Mouse (Mus musculus) G1E (cell line): Measurements from ENCODE around the gene Spata5. TPM values are rescaled to one million over a fixed set of nuclear protein-coding genes. Genes with fewer than 3 reads are reported as not detected.

ENCODE experiments used
- ATAC-seq: 2 replicates; pipeline ENCODE4 v1.8.0; 2016; ENCODE audit warnings: mild to moderate bottlenecking; ENCODE audit not compliant: insufficient number of reproducible peaks, poor library complexity, low FRiP score, severe bottlenecking; ENCODE audit errors: extremely low read depth
- DNase-seq: peaks from one replicate; pipeline ENCODE4 v3.0.0; 2012; ENCODE audit warnings: low spot score
- H3K27me3 ChIP-seq: 2 replicates; pipeline ENCODE4 v1.6.1; 2012; ENCODE audit warnings: mild to moderate bottlenecking, low read length, inconsistent platforms; ENCODE audit not compliant: insufficient read depth
- H3K36me3 ChIP-seq: replicated peaks from 2 replicates; pipeline ENCODE3; 2012; ENCODE audit warnings: mild to moderate bottlenecking, inconsistent platforms
- H3K4me1 ChIP-seq: 2 replicates; pipeline ENCODE4 v1.6.1; 2012; ENCODE audit warnings: low read depth, low read length, inconsistent platforms, mixed read lengths; ENCODE audit not compliant: insufficient read depth
- H3K4me3 ChIP-seq: 2 replicates; pipeline ENCODE4 v1.5.1; 2012; ENCODE audit warnings: low read depth, mild to moderate bottlenecking, inconsistent platforms, low read length, moderate library complexity, mixed read lengths
- H3K9me3 ChIP-seq: replicated peaks from 2 replicates; pipeline ENCODE4 v1.6.1; 2012; ENCODE audit warnings: inconsistent platforms
- CTCF ChIP-seq: IDR thresholded peaks from 2 replicates; pipeline ENCODE4 v1.5.1; 2012; ENCODE audit warnings: low read depth, low read length, inconsistent platforms, mixed read lengths
- GATA1 ChIP-seq: IDR thresholded peaks from 2 replicates; pipeline ENCODE4 v1.6.1; 2012; ENCODE audit warnings: borderline replicate concordance, low read length, inconsistent platforms, mixed read lengths
- GATA2 ChIP-seq: IDR thresholded peaks from 2 replicates; pipeline ENCODE4 v1.6.1; 2012; ENCODE audit warnings: low read depth, low read length, inconsistent platforms, borderline replicate concordance
- POLR2AphosphoS5 ChIP-seq: IDR thresholded peaks from 2 replicates; pipeline ENCODE4 v1.6.1; 2012; ENCODE audit warnings: low read depth, low read length, inconsistent platforms; ENCODE audit not compliant: insufficient replicate concordance
- TAL1 ChIP-seq: conservative IDR thresholded peaks from 2 replicates; pipeline ENCODE4 v1.6.1; 2012; ENCODE audit warnings: low read depth, low read length, inconsistent platforms, mixed read lengths
- polyA plus RNA-seq: library from polyadenylated mRNA; stranded (reverse); fragments of >175 nt; gene quantifications from 2 replicates; pipeline ENCODE4 v1.2.3, GENCODE M21; 2012
- total RNA-seq, 2 experiments: library from RNA; stranded (forward) in 1 of 2; stranded (reverse) in 1 of 2; fragments of 200-1000 nt in 1 of 2; fragments of >200 nt in 1 of 2; fragmentation: Nextera tagmentation in 1 of 2; gene quantifications; 2 replicates each; pipeline ENCODE4 v1.2.3; 2014 to 2017

Spata5 gene
- total and polyA plus RNA-seq, 3 experiments, result 16.2 to 175 (median 56.8) TPM

- TF ChIP-seq CTCF (no peak), POLR2AphosphoS5 (no peak), GATA1 (no peak), TAL1 (no peak), GATA2 (no peak)
- Histone ChIP-seq H3K27me3 (peaks cover 5% of the 10 kb centered on the region), H3K4me1 (peaks cover 5% of the 10 kb centered on the region; the same call in 1 of the 2 replicates), H3K36me3 (peaks cover 4% of the 10 kb centered on the region), H3K9me3 (no peaks in the 10 kb centered on the region), H3K4me3 (no peak overlapping the region)
- DNase-seq (no peak), ATAC-seq (no peak)
Measured at GRCm38 (mm10) chr3:37398661-37399395, 20.9 kb upstream of the Spata5 start.

GRCm38 (mm10) chr3:37401729-37402610 is 17.7 kb upstream of the Spata5 start:
- Histone ChIP-seq H3K9me3 (no peaks in the 10 kb centered on the region), H3K4me1 (peaks cover 5% of the 10 kb centered on the region; the same call in 1 of the 2 replicates), H3K36me3 (peaks cover 28% of the 10 kb centered on the region), H3K4me3 (no peak overlapping the region), H3K27me3 (peaks cover 5% of the 10 kb centered on the region)
- no peak for TF ChIP-seq GATA2
- no peak for TF ChIP-seq POLR2AphosphoS5
- no peak for TF ChIP-seq CTCF
- no peak for TF ChIP-seq GATA1
- TF ChIP-seq TAL1, result no peak
- ATAC-seq (no peak), DNase-seq (no peak)

- DNase-seq, result no peak
- no peak overlapping the region for H3K4me3 ChIP-seq
- no peaks in the 10 kb centered on the region for H3K9me3 ChIP-seq
- no peak for TF ChIP-seq TAL1
- TF ChIP-seq GATA2, result no peak
- TF ChIP-seq POLR2AphosphoS5, result no peak
- no peak for TF ChIP-seq GATA1
- TF ChIP-seq CTCF, result no peak
- no peaks in the 10 kb centered on the region for H3K4me1 ChIP-seq
- peaks cover 56% of the 10 kb centered on the region for H3K36me3 ChIP-seq
- ATAC-seq, result no peak
- H3K27me3 ChIP-seq, result no peaks in the 10 kb centered on the region
Measured at GRCm38 (mm10) chr3:37407598-37407997, 12.1 kb upstream of the Spata5 start.

DNA sequence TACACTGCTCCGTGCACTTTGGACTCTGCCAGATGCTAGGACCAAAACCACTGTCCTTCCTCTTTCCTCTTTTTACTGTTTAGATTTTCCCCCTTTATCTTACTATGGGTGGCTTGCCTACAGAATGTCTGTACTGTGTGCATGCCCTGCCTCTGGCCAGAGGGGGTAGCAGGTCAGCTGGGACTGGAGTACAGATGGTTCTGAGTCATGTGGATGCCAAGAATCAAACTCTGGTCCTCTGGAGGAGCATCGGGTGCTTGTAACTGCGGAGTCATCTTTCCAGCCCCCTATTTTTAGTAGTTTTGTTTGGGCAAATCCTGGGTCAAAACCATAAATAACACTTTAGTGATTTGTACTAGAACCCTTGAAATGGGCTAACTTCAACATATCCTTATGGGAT is 6.2 kb upstream of the Spata5 start:
- peaks cover 46% of the 10 kb centered on the region for H3K36me3 ChIP-seq
- TF ChIP-seq TAL1 (no peak), GATA2 (no peak), POLR2AphosphoS5 (no peak), CTCF (no peak), GATA1 (no peak)
- H3K9me3 ChIP-seq, result no peaks in the 10 kb centered on the region
- DNase-seq (no peak), ATAC-seq (no peak)
- no peak overlapping the region for H3K4me3 ChIP-seq
- peaks cover 27% of the 10 kb centered on the region for H3K4me1 ChIP-seq
- no peaks in the 10 kb centered on the region for H3K27me3 ChIP-seq

- no peak overlapping the region for H3K4me3 ChIP-seq
- peaks cover 45% of the 10 kb centered on the region for H3K36me3 ChIP-seq
- peaks cover 34% of the 10 kb centered on the region for H3K4me1 ChIP-seq
- no peaks in the 10 kb centered on the region for H3K9me3 ChIP-seq
- peak; percentile 29; the same call in 1 of the 2 replicates for ATAC-seq
- no peak for DNase-seq
- no peak for TF ChIP-seq POLR2AphosphoS5
- 0 out of 2 replicates have a peak, but pooled peaks have one; percentile 20 for TF ChIP-seq CTCF
- TF ChIP-seq GATA1, result no peak
- no peaks in the 10 kb centered on the region for H3K27me3 ChIP-seq
Measured at GRCm38 (mm10) chr3:37414413-37414960, 5.2 kb upstream of the Spata5 start.

DNA sequence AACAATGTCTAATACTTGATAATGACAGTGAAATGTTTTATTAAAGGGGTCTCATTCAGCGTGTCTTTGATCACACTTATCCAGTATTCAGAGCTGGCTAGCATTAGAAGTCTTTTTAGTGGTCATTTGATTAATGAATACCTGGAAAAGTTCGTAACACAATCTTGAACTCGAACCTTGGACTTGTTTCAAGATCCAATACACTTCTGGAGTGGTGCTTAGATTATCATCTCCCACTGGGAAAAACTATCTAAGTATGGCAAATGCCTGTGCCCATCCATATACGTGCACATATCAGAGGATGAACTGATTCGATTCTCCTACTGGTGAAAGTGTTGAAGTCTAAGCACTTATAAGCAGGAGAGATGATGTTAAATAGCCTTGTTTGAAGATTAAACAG is 1.4 kb upstream of the Spata5 start:
- Histone ChIP-seq H3K36me3 (peaks cover 24% of the 10 kb centered on the region), H3K9me3 (no peaks in the 10 kb centered on the region), H3K27me3 (no peaks in the 10 kb centered on the region), H3K4me3 (peak overlapping the region; percentile 95), H3K4me1 (peaks cover 46% of the 10 kb centered on the region)
- TF ChIP-seq GATA1 (no peak), POLR2AphosphoS5 (no peak)
- ATAC-seq (no peak), DNase-seq (no peak)
